Mouse (Mus musculus) erythroblast, adult 5-6 weeks (primary cell): Measurements from ENCODE around the gene Taar8b. TPM values are rescaled to one million over a fixed set of nuclear protein-coding genes. Genes with fewer than 3 reads are reported as not detected.

Experiments
- ATAC-seq: replicated peaks from 2 replicates; pipeline ENCODE4 v1.8.0; 2016; ENCODE audit warnings: moderate number of reproducible peaks, mild to moderate bottlenecking, moderate TSS enrichment, inconsistent platforms; ENCODE audit not compliant: poor library complexity, low FRiP score, severe bottlenecking
- total RNA-seq, 2 experiments: library from RNA; stranded (forward) in 1 of 2; stranded (reverse) in 1 of 2; fragments of 150-400 nt in 1 of 2; fragments of 200-764, 138-1000 nt in 1 of 2; gene quantifications; 2 replicates each; pipeline versions ENCODE4 v1.2.3 to v1.2.4; 2015 to 2017; ENCODE audit warnings: low replicate concordance in 2 of 2

Gene Taar8b
- total RNA-seq, 2 experiments from 2014 or later = not detected

GRCm38 (mm10) chr10:24052039-24052438 lies 40.1 kb downstream of the Taar8b start:
- no peak; the same call in 1 of the 2 replicates for ATAC-seq

GRCm38 (mm10) chr10:24049210-24049609 lies 42.9 kb downstream of the Taar8b start, which contains the start of gene Taar7f:
TSS of gene Taar7f (plus strand) at chr10:24049510.
- ATAC-seq = no peak

Other genes with a start within 250 kb of the Taar8b start
- not detected in 2 replicates for gene Vnn3, start 240.8 kb downstream of the Taar8b start, total RNA-seq (2015; ENCODE audit: low replicate concordance)
- gene Vnn3, start 240.8 kb downstream of the Taar8b start, total RNA-seq (2017; ENCODE audit: low replicate concordance) = 4.5 TPM in 2 replicates
- gene Vnn1, start 197.6 kb downstream of the Taar8b start, total RNA-seq (2015; ENCODE audit: low replicate concordance) = not detected in 2 replicates
- not detected in 2 replicates for gene Vnn1, start 197.6 kb downstream of the Taar8b start, total RNA-seq (2017; ENCODE audit: low replicate concordance)
- gene Taar1, start 171.9 kb downstream of the Taar8b start, total RNA-seq (2015; ENCODE audit: low replicate concordance) = not detected in 2 replicates
- gene Taar1, start 171.9 kb downstream of the Taar8b start, total RNA-seq (2017; ENCODE audit: low replicate concordance) = not detected in 2 replicates
- gene Taar2, start 153.7 kb downstream of the Taar8b start, total RNA-seq (2015; ENCODE audit: low replicate concordance) = not detected in 2 replicates
- gene Taar2, start 153.7 kb downstream of the Taar8b start, total RNA-seq (2017; ENCODE audit: low replicate concordance) = not detected in 2 replicates
- not detected in 2 replicates for gene Taar3, start 142.7 kb downstream of the Taar8b start, total RNA-seq (2015; ENCODE audit: low replicate concordance)
- gene Taar3, start 142.7 kb downstream of the Taar8b start, total RNA-seq (2017; ENCODE audit: low replicate concordance) = not detected in 2 replicates
- gene Taar4, start 131.8 kb downstream of the Taar8b start, total RNA-seq (2015; ENCODE audit: low replicate concordance) = not detected in 2 replicates
- not detected in 2 replicates for gene Taar4, start 131.8 kb downstream of the Taar8b start, total RNA-seq (2017; ENCODE audit: low replicate concordance)
- not detected in 2 replicates for gene Taar5, start 121.6 kb downstream of the Taar8b start, total RNA-seq (2015; ENCODE audit: low replicate concordance)
- gene Taar5, start 121.6 kb downstream of the Taar8b start, total RNA-seq (2017; ENCODE audit: low replicate concordance) = not detected in 2 replicates
- not detected in 2 replicates for gene Taar6, start 106.6 kb downstream of the Taar8b start, total RNA-seq (2015; ENCODE audit: low replicate concordance)
- not detected in 2 replicates for gene Taar6, start 106.6 kb downstream of the Taar8b start, total RNA-seq (2017; ENCODE audit: low replicate concordance)
- gene Taar7a, start 98.8 kb downstream of the Taar8b start, total RNA-seq (2015; ENCODE audit: low replicate concordance) = not detected in 2 replicates
- gene Taar7a, start 98.8 kb downstream of the Taar8b start, total RNA-seq (2017; ENCODE audit: low replicate concordance) = not detected in 2 replicates
- not detected in 2 replicates for gene Taar7b, start 92.4 kb downstream of the Taar8b start, total RNA-seq (2015; ENCODE audit: low replicate concordance)
- gene Taar7b, start 92.4 kb downstream of the Taar8b start, total RNA-seq (2017; ENCODE audit: low replicate concordance) = not detected in 2 replicates
- not detected in 2 replicates for gene Taar7d, start 65.1 kb downstream of the Taar8b start, total RNA-seq (2015; ENCODE audit: low replicate concordance)
- not detected in 2 replicates for gene Taar7d, start 65.1 kb downstream of the Taar8b start, total RNA-seq (2017; ENCODE audit: low replicate concordance)
- not detected in 2 replicates for gene Taar7e, start 54.7 kb downstream of the Taar8b start, total RNA-seq (2015; ENCODE audit: low replicate concordance)
- gene Taar7e, start 54.7 kb downstream of the Taar8b start, total RNA-seq (2017; ENCODE audit: low replicate concordance) = not detected in 2 replicates
- not detected in 2 replicates for gene Taar7f, start 42.8 kb downstream of the Taar8b start, total RNA-seq (2015; ENCODE audit: low replicate concordance)
- not detected in 2 replicates for gene Taar7f, start 42.8 kb downstream of the Taar8b start, total RNA-seq (2017; ENCODE audit: low replicate concordance)
- gene Taar8a, start 15.8 kb downstream of the Taar8b start, total RNA-seq (2015; ENCODE audit: low replicate concordance) = not detected in 2 replicates
- gene Taar8a, start 15.8 kb downstream of the Taar8b start, total RNA-seq (2017; ENCODE audit: low replicate concordance) = not detected in 2 replicates
- gene Taar8c, start 9.6 kb upstream of the Taar8b start, total RNA-seq (2015; ENCODE audit: low replicate concordance) = not detected in 2 replicates
- gene Taar8c, start 9.6 kb upstream of the Taar8b start, total RNA-seq (2017; ENCODE audit: low replicate concordance) = not detected in 2 replicates
- gene Taar9, start 17.2 kb upstream of the Taar8b start, total RNA-seq (2015; ENCODE audit: low replicate concordance) = not detected in 2 replicates
- not detected in 2 replicates for gene Taar9, start 17.2 kb upstream of the Taar8b start, total RNA-seq (2017; ENCODE audit: low replicate concordance)
- gene Stx7, start 57.0 kb upstream of the Taar8b start, total RNA-seq (2015; ENCODE audit: low replicate concordance) = 25.1 and 25.4 TPM in 2 replicates
- 23.7 and 25.3 TPM in 2 replicates for gene Stx7, start 57.0 kb upstream of the Taar8b start, total RNA-seq (2017; ENCODE audit: low replicate concordance)
- not detected in 2 replicates for gene Moxd1, start 131.2 kb upstream of the Taar8b start, total RNA-seq (2015; ENCODE audit: low replicate concordance)
- gene Moxd1, start 131.2 kb upstream of the Taar8b start, total RNA-seq (2017; ENCODE audit: low replicate concordance) = not detected in 2 replicates